ENCODE assay signal across 14 mouse cellular contexts in the genomic region with DNA sequence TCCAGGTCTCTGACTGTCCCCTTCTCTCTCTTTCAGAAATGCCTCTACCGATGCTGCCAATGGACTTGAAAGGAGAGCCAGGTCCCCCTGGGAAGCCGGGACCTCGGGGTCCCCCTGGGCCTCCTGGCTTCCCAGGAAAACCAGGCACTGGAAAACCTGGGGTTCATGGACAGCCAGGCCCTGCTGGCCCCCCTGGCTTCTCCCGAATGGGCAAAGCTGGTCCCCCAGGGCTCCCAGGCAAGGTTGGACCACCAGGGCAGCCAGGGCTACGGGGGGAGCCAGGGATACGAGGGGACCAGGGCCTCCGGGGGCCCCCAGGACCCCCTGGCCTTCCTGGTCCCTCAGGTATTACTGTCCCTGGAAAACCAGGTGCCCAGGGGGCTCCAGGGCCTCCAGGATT. TPM values are rescaled to one million over a fixed set of nuclear protein-coding genes. Genes with fewer than 3 reads are reported as not detected.
DNase-seq lines count a peak whose midpoint lies in the region; ATAC-seq and TF ChIP-seq lines count a peak whose summit lies in the region.
"Had no signal": no experiment of that assay in that cellular context is flagged by ENCODE, and none has a peak within 500 bp of the region (broad histone marks: within the 10 kb centered on the region; RNA-seq: fewer than 3 reads in every experiment).

No protein-coding gene starts in this region.

- ATAC-seq in midbrain, embryonic 13.5 days = peak; percentile 10
- ATAC-seq in midbrain, postnatal 0 days (ENCODE audit: low FRiP score) = no peak
- no peak for ATAC-seq in embryonic facial prominence, embryonic 11.5 days (replicated peaks; ENCODE audit: insufficient number of reproducible peaks, low FRiP score, low TSS enrichment, low read depth)
- ATAC-seq in liver, postnatal 0 days = no peak

- peaks cover 12% of the 10 kb centered on the region for H3K36me3 ChIP-seq in midbrain, embryonic 13.5 days
- H3K36me3 ChIP-seq in midbrain, postnatal 0 days (ENCODE audit: insufficient read depth, low read length) = no peaks in the 10 kb centered on the region
- no peaks in the 10 kb centered on the region for H3K36me3 ChIP-seq in embryonic facial prominence, embryonic 11.5 days (replicated peaks; ENCODE audit: control insufficient read depth, insufficient read depth, low read depth, low read length)
- H3K36me3 ChIP-seq in liver, postnatal 0 days (replicated peaks; ENCODE audit: insufficient read depth, low read length) = no peaks in the 10 kb centered on the region
- H3K36me3 ChIP-seq: hindbrain, embryonic 15.5 days; kidney, embryonic 15.5 days had no signal

- 0 out of 2 replicates have a peak, but pooled peaks cover 6% of the 10 kb centered on the region for H3K27me3 ChIP-seq in midbrain, embryonic 13.5 days
- H3K27me3 ChIP-seq in midbrain, postnatal 0 days (ENCODE audit: insufficient read depth, low read length) = no peaks in the 10 kb centered on the region
- H3K27me3 ChIP-seq in embryonic facial prominence, embryonic 11.5 days (ENCODE audit: control insufficient read depth, insufficient read depth, low read length) = no peaks in the 10 kb centered on the region
- no peaks in the 10 kb centered on the region for H3K27me3 ChIP-seq in liver, postnatal 0 days (ENCODE audit: insufficient read depth, low read length)
- H3K27me3 ChIP-seq: kidney, embryonic 15.5 days had no signal

- H3K4me1 ChIP-seq in midbrain, embryonic 13.5 days (replicated peaks) = peaks cover 7% of the 10 kb centered on the region; the same call in 1 of the 2 replicates
- H3K4me1 ChIP-seq in midbrain, postnatal 0 days (ENCODE audit: insufficient read depth, low read length) = no peaks in the 10 kb centered on the region
- peaks cover 11% of the 10 kb centered on the region for H3K4me1 ChIP-seq in embryonic facial prominence, embryonic 11.5 days (ENCODE audit: control insufficient read depth, insufficient read depth, low read length)
- peaks cover 4% of the 10 kb centered on the region for H3K4me1 ChIP-seq in liver, postnatal 0 days (ENCODE audit: insufficient read depth)
- H3K4me1 ChIP-seq: liver, embryonic 12.5 days had no signal

- no peak overlapping the region for H3K4me2 ChIP-seq in midbrain, embryonic 13.5 days (replicated peaks)
- no peak overlapping the region for H3K4me2 ChIP-seq in midbrain, postnatal 0 days (ENCODE audit: low read depth, low read length, poor library complexity, severe bottlenecking)
- H3K4me2 ChIP-seq in embryonic facial prominence, embryonic 11.5 days (ENCODE audit: low read depth, low read length) = no peak overlapping the region
- H3K4me2 ChIP-seq in liver, postnatal 0 days (ENCODE audit: low read depth, low read length) = no peak overlapping the region

- no peak for TF ChIP-seq EP300 in liver, postnatal 0 days (IDR thresholded peaks at IDR 0.05; ENCODE audit: low read depth)

- H3K4me3 ChIP-seq in midbrain, embryonic 13.5 days (replicated peaks) = no peak overlapping the region
- H3K4me3 ChIP-seq in midbrain, postnatal 0 days (ENCODE audit: low read depth, low read length) = no peak overlapping the region
- no peak overlapping the region for H3K4me3 ChIP-seq in embryonic facial prominence, embryonic 11.5 days (ENCODE audit: low read depth, low read length)
- H3K4me3 ChIP-seq in liver, postnatal 0 days (ENCODE audit: low read depth, low read length) = no peak overlapping the region
- H3K4me3 ChIP-seq: liver, embryonic 12.5 days had no signal

- no peak for TF ChIP-seq CTCF in midbrain, postnatal 0 days (IDR thresholded peaks at IDR 0.05)
- no peak for TF ChIP-seq CTCF in liver, postnatal 0 days (IDR thresholded peaks at IDR 0.05; ENCODE audit: low read depth)

- DNase-seq in cerebellum, adult 11-12 months = peak; percentile 47
- no peak for DNase-seq in cerebellum, postnatal 14 days
- DNase-seq in heart, adult 11 months = peak; percentile 93
- DNase-seq in heart, adult 8-10 months (ENCODE audit: low spot score) = no peak
- DNase-seq in midbrain, postnatal 0 days (ENCODE audit: low spot score) = no peak
- no peak for DNase-seq in embryonic facial prominence, embryonic 11.5 days (ENCODE audit: low spot score)
- DNase-seq in liver, postnatal 0 days = no peak

- no peak overlapping the region for H3K9ac ChIP-seq in midbrain, embryonic 13.5 days (replicated peaks)
- H3K9ac ChIP-seq in midbrain, postnatal 0 days (replicated peaks; ENCODE audit: low read length, poor library complexity, severe bottlenecking) = no peak overlapping the region
- peak overlapping the region; percentile 1; the same call in 1 of the 2 replicates for H3K9ac ChIP-seq in embryonic facial prominence, embryonic 11.5 days (replicated peaks; ENCODE audit: low read length)
- H3K9ac ChIP-seq in liver, postnatal 0 days (replicated peaks) = no peak overlapping the region
- H3K9ac ChIP-seq: limb, embryonic 12.5 days; liver, embryonic 12.5 days had no signal

- 79% methylated on average over 7 of the region's 7 CpGs for WGBS in midbrain, embryonic 13.5 days
- WGBS in midbrain, postnatal 0 days = 78% methylated on average over 7 of the region's 7 CpGs
- WGBS in embryonic facial prominence, embryonic 11.5 days = 77% methylated on average over 7 of the region's 7 CpGs
- WGBS in liver, postnatal 0 days (ENCODE audit: insufficient replicate concordance) = 84% methylated on average over 7 of the region's 7 CpGs

- H3K27ac ChIP-seq in midbrain, embryonic 13.5 days = no peak overlapping the region
- H3K27ac ChIP-seq in midbrain, postnatal 0 days (ENCODE audit: low read depth, low read length) = no peak overlapping the region
- H3K27ac ChIP-seq in embryonic facial prominence, embryonic 11.5 days (replicated peaks; ENCODE audit: low read depth, low read length) = no peak overlapping the region
- H3K27ac ChIP-seq in liver, postnatal 0 days (ENCODE audit: low read depth) = no peak overlapping the region
- H3K27ac ChIP-seq: hindbrain, embryonic 15.5 days; kidney, embryonic 15.5 days; limb, embryonic 12.5 days; liver, embryonic 12.5 days had no signal

- no peaks in the 10 kb centered on the region for H3K9me3 ChIP-seq in midbrain, embryonic 13.5 days
- no peaks in the 10 kb centered on the region for H3K9me3 ChIP-seq in midbrain, postnatal 0 days (ENCODE audit: low read length)
- 0 out of 2 replicates have a peak, but pooled peaks cover 2% of the 10 kb centered on the region for H3K9me3 ChIP-seq in embryonic facial prominence, embryonic 11.5 days (replicated peaks; ENCODE audit: control insufficient read depth, low read length)
- H3K9me3 ChIP-seq in liver, postnatal 0 days (ENCODE audit: low read length) = peaks cover 5% of the 10 kb centered on the region; the same call in 1 of the 2 replicates
- H3K9me3 ChIP-seq: hindbrain, embryonic 15.5 days had no signal

RNA-seq across cellular contexts. Expression of gene Adprhl2, which starts 11.2 kb away (rescaled TPM):
- 10 to 100 TPM; 12.7 to 14.4 (median 13.5) TPM for total RNA-seq in heart, adult 8-10 months (2022)
- polyA plus RNA-seq in midbrain, embryonic 13.5 days (2015; fragmentation: Nextera tagmentation; extraction: Ambion mirVana) = 78.9 and 81.8 TPM in 2 replicates
- 61.9 and 73.5 TPM in 2 replicates for total RNA-seq in midbrain, postnatal 0 days (2014; rRNA removed)
- polyA plus RNA-seq in midbrain, postnatal 0 days (2015; fragmentation: Nextera tagmentation; extraction: Ambion mirVana) = 80.6 and 84.1 TPM in 2 replicates
- 44.6 and 48.0 TPM in 2 replicates for polyA plus RNA-seq in embryonic facial prominence, embryonic 11.5 days (2014; fragmentation: Nextera tagmentation; extraction: Ambion mirVana)
- 31.9 and 34.3 TPM in 2 replicates for polyA plus RNA-seq in liver, postnatal 0 days (2015; fragmentation: Nextera tagmentation; extraction: Ambion mirVana)

RNA-seq across cellular contexts. Expression of gene Tekt2, which starts 15.1 kb away (rescaled TPM):
- total RNA-seq in heart, adult 8-10 months (2022) = under 1 TPM in 2 of 4 experiments, not detected in 2; 0.47 to 0.95 TPM
- 6.9 and 8.9 TPM in 2 replicates for polyA plus RNA-seq in midbrain, embryonic 13.5 days (2015; fragmentation: Nextera tagmentation; extraction: Ambion mirVana)
- total RNA-seq in midbrain, postnatal 0 days (2014; rRNA removed) = 5.0 and 6.3 TPM in 2 replicates
- 19.1 and 19.9 TPM in 2 replicates for polyA plus RNA-seq in midbrain, postnatal 0 days (2015; fragmentation: Nextera tagmentation; extraction: Ambion mirVana)
- 3.4 and 3.5 TPM in 2 replicates for polyA plus RNA-seq in embryonic facial prominence, embryonic 11.5 days (2014; fragmentation: Nextera tagmentation; extraction: Ambion mirVana)
- 0.17 and 0.26 TPM in 2 replicates for polyA plus RNA-seq in liver, postnatal 0 days (2015; fragmentation: Nextera tagmentation; extraction: Ambion mirVana)
- total RNA-seq: megakaryocyte progenitor cell, adult 5-6 weeks; neutrophil, adult 5-6 weeks had no signal

RNA-seq across cellular contexts. Expression of gene Col8a2, which starts 23.8 kb away (rescaled TPM):
- total RNA-seq in heart, adult 8-10 months (2022) = under 1 TPM; 0.35 to 0.91 (median 0.46) TPM
- 1.0 and 1.5 TPM in 2 replicates for polyA plus RNA-seq in midbrain, embryonic 13.5 days (2015; fragmentation: Nextera tagmentation; extraction: Ambion mirVana)
- 8.3 and 11.0 TPM in 2 replicates for total RNA-seq in midbrain, postnatal 0 days (2014; rRNA removed)
- 1.3 TPM in 2 replicates for polyA plus RNA-seq in midbrain, postnatal 0 days (2015; fragmentation: Nextera tagmentation; extraction: Ambion mirVana)
- polyA plus RNA-seq in embryonic facial prominence, embryonic 11.5 days (2014; fragmentation: Nextera tagmentation; extraction: Ambion mirVana) = 15.7 and 18.1 TPM in 2 replicates
- 0.25 and 0.26 TPM in 2 replicates for polyA plus RNA-seq in liver, postnatal 0 days (2015; fragmentation: Nextera tagmentation; extraction: Ambion mirVana)
- total RNA-seq: megakaryocyte progenitor cell, adult 5-6 weeks; neutrophil, adult 5-6 weeks had no signal

RNA-seq across cellular contexts. Expression of gene Trappc3, which starts 48.2 kb away (rescaled TPM):
- total RNA-seq in heart, adult 8-10 months (2022) = 10 to 100 TPM; 45.4 to 56.5 (median 51.6) TPM
- 149 and 154 TPM in 2 replicates for polyA plus RNA-seq in midbrain, embryonic 13.5 days (2015; fragmentation: Nextera tagmentation; extraction: Ambion mirVana)
- 121 and 122 TPM in 2 replicates for total RNA-seq in midbrain, postnatal 0 days (2014; rRNA removed)
- polyA plus RNA-seq in midbrain, postnatal 0 days (2015; fragmentation: Nextera tagmentation; extraction: Ambion mirVana) = 173 and 186 TPM in 2 replicates
- polyA plus RNA-seq in embryonic facial prominence, embryonic 11.5 days (2014; fragmentation: Nextera tagmentation; extraction: Ambion mirVana) = 33.8 and 36.7 TPM in 2 replicates
- polyA plus RNA-seq in liver, postnatal 0 days (2015; fragmentation: Nextera tagmentation; extraction: Ambion mirVana) = 39.0 and 39.2 TPM in 2 replicates

RNA-seq across cellular contexts. Expression of gene Map7d1, which starts 54.2 kb away (rescaled TPM):
- 100 to 1,000 TPM; 266 to 279 (median 267) TPM for total RNA-seq in heart, adult 8-10 months (2022)
- polyA plus RNA-seq in midbrain, embryonic 13.5 days (2015; fragmentation: Nextera tagmentation; extraction: Ambion mirVana) = 64.1 and 89.5 TPM in 2 replicates
- 106 and 124 TPM in 2 replicates for total RNA-seq in midbrain, postnatal 0 days (2014; rRNA removed)
- polyA plus RNA-seq in midbrain, postnatal 0 days (2015; fragmentation: Nextera tagmentation; extraction: Ambion mirVana) = 56.9 and 61.2 TPM in 2 replicates
- polyA plus RNA-seq in embryonic facial prominence, embryonic 11.5 days (2014; fragmentation: Nextera tagmentation; extraction: Ambion mirVana) = 47.0 and 54.1 TPM in 2 replicates
- 7.2 and 10.0 TPM in 2 replicates for polyA plus RNA-seq in liver, postnatal 0 days (2015; fragmentation: Nextera tagmentation; extraction: Ambion mirVana)

Comparison
In these comparisons a context has a peak if more than half of its experiments do, and no peak if none do; other contexts are left out.
1. DNase-seq: peak in cerebellum, adult 11-12 months (single experiment) and heart, adult 11 months (single experiment); none in cerebellum, postnatal 14 days (0 of 2), heart, adult 8-10 months (single experiment), midbrain, postnatal 0 days (single experiment), embryonic facial prominence, embryonic 11.5 days (single experiment) and liver, postnatal 0 days (single experiment).